Mouse (Mus musculus) myocyte (in vitro differentiated cells): ENCODE results near the gene Dtx4. TPM values are rescaled to one million over a fixed set of nuclear protein-coding genes. Genes with fewer than 3 reads are reported as not detected.

Experiments
- H3K27me3 ChIP-seq: one replicate; pipeline ENCODE4 v1.6.1; 2011; ENCODE audit not compliant: control insufficient read depth, insufficient read depth, insufficient read length
- H3K36me3 ChIP-seq: one replicate; pipeline ENCODE4 v1.6.1; 2011; ENCODE audit not compliant: control insufficient read depth, insufficient read depth
- H3K4me2 ChIP-seq: one replicate; pipeline ENCODE4 v1.6.1; 2011; ENCODE audit warnings: low read depth, control low read depth
- H3K4me3 ChIP-seq: one replicate; pipeline ENCODE4 v1.5.1; 2011; ENCODE audit warnings: mild to moderate bottlenecking, control low read depth, moderate library complexity
- H3K79me2 ChIP-seq: one replicate; pipeline ENCODE4 v1.6.1; 2011; ENCODE audit not compliant: control insufficient read depth, insufficient read depth
- H3ac ChIP-seq: one replicate; pipeline ENCODE4 v1.6.1; 2011; ENCODE audit not compliant: control insufficient read depth, insufficient read length
- CEBPB ChIP-seq: IDR thresholded peaks from 2 replicates; pipeline ENCODE4 v1.6.1; 2011; ENCODE audit warnings: mild to moderate bottlenecking, moderate library complexity; ENCODE audit not compliant: poor library complexity, insufficient read depth, severe bottlenecking
- E2F4 ChIP-seq: IDR thresholded peaks from one replicate; pipeline ENCODE4 v1.6.1; 2011; ENCODE audit warnings: mild to moderate bottlenecking, control low read depth, moderate library complexity; ENCODE audit not compliant: insufficient read depth
- MAX ChIP-seq: IDR thresholded peaks from one replicate; pipeline ENCODE4 v1.6.1; 2011; ENCODE audit warnings: low read depth, mild to moderate bottlenecking, control low read depth
- MYOD1 ChIP-seq, 3 experiments: IDR thresholded peaks; one replicate each; pipeline ENCODE4 v1.6.1; 2011; ENCODE audit warnings: control low read depth in 2 of 3, low read depth in 2 of 3, mild to moderate bottlenecking in 2 of 3, moderate library complexity in 1 of 3; ENCODE audit not compliant: insufficient read length in 2 of 3, control insufficient read depth in 1 of 3
- MYOG ChIP-seq, 3 experiments: IDR thresholded peaks; one replicate each; pipeline ENCODE4 v1.6.1; 2011; ENCODE audit warnings: control low read depth in 2 of 3, low read depth in 2 of 3, mild to moderate bottlenecking in 2 of 3; ENCODE audit not compliant: insufficient read length in 2 of 3, control insufficient read depth in 1 of 3, insufficient read depth in 1 of 3
- POLR2A ChIP-seq: IDR thresholded peaks from one replicate; pipeline ENCODE4 v1.6.1; 2011; ENCODE audit warnings: low read depth, mild to moderate bottlenecking, control low read depth, moderate library complexity; ENCODE audit not compliant: insufficient read length
- POLR2AphosphoS2 ChIP-seq: IDR thresholded peaks from one replicate; pipeline ENCODE4 v1.6.1; 2011; ENCODE audit warnings: low read depth, control low read depth; ENCODE audit not compliant: insufficient read length
- REST ChIP-seq: IDR thresholded peaks from one replicate; pipeline ENCODE4 v1.6.1; 2011; ENCODE audit warnings: mild to moderate bottlenecking, control low read depth, moderate library complexity; ENCODE audit not compliant: insufficient read depth, insufficient read length
- SRF ChIP-seq: IDR thresholded peaks from one replicate; pipeline ENCODE4 v1.6.1; 2011; ENCODE audit warnings: low read depth; ENCODE audit not compliant: control insufficient read depth, insufficient read length
- TCF12 ChIP-seq: IDR thresholded peaks from one replicate; pipeline ENCODE4 v1.6.1; 2011; ENCODE audit warnings: mild to moderate bottlenecking, control low read depth; ENCODE audit not compliant: poor library complexity, insufficient read depth, severe bottlenecking
- TCF3 ChIP-seq: IDR thresholded peaks from one replicate; pipeline ENCODE4 v1.6.1; 2011; ENCODE audit warnings: low read depth, control low read depth; ENCODE audit not compliant: insufficient read length
- USF1 ChIP-seq: IDR thresholded peaks from one replicate; pipeline ENCODE4 v1.6.1; 2011; ENCODE audit warnings: low read depth, mild to moderate bottlenecking, control low read depth, moderate library complexity
- polyA plus RNA-seq: library from polyadenylated mRNA; unstranded; fragments of >200 nt; fragmentation: generic; extraction: Trizol; gene quantifications from one replicate; pipeline ENCODE4 v1.2.1, GENCODE M21; 2012; ENCODE audit warnings: missing spikeins

Dtx4 gene
- polyA plus RNA-seq, 1 experiment, result 21.2 TPM

DNA sequence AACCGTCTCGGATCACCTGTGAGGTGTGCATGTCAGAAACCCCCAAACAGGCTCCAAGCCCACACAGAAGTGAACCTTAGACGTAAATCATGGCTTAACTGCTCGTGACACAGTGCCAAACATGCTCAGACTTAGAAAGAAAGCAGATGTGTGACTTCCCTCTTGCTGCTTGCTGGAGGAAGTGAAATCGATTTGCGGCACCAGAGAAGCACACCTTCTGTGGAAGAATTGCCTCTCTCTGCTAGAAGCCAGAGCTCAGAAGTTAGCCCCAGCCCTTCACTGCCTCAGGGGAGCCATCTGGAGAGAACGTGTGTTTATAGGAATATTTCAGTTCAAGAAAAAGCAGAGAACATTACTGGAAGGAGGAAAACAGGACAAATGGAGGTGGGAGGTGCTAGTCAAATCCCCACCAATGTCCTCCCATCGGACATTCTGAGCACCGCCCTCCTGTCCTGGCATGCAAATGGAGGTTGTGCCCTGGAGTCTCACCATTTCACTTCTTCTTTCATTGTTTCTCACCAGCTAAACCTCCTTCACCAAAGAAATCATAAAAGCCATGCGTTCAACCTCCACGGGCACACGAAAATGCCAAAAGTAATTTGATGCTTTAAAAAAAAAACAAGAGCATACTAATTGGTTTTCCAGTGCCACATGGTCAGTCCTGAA is 43.7 kb downstream of the Dtx4 start:
- peak overlapping the region; percentile 73 for H3K4me2 ChIP-seq
- TF ChIP-seq REST (no peak), TCF3 (no peak), MYOD1 (IDR thresholded peaks at IDR 0.05; ENCODE audit: control insufficient read depth in 1 of 3, insufficient read length in 2 of 3, low read depth in 2 of 3) (no peak), USF1 (no peak), POLR2A (no peak), CEBPB (no peak), MYOG (IDR thresholded peaks at IDR 0.05; ENCODE audit: control insufficient read depth in 1 of 3, insufficient read depth in 1 of 3, insufficient read length in 2 of 3, low read depth in 2 of 3) (no peak), TCF12 (no peak), POLR2AphosphoS2 (no peak)
- no peaks in the 10 kb centered on the region for H3K27me3 ChIP-seq
- no peak overlapping the region for H3K4me3 ChIP-seq
- H3ac ChIP-seq, result no peak overlapping the region
- H3K79me2 ChIP-seq, result no peaks in the 10 kb centered on the region
- no peaks in the 10 kb centered on the region for H3K36me3 ChIP-seq

DNA sequence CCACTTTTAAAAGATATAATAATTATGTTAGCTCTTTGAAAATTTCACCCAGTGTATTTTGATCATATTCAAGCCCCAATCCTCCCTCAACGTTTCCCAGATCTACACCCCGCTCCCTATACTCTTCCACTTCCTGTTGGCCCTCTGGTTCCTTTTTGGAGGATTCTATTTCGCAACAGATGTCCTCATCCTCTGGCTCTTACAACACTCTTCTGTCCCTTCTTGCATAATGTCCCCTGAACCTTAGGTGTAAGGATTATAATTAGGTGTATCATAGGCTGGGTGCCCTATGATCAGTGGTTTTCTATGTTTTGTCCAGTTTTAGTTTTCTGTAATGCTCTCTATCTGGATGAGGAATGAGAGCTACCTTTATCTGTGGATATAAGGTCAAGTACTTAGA is 56.2 kb downstream of the Dtx4 start:
- Histone ChIP-seq H3K4me3 (no peak overlapping the region), H3K4me2 (no peak overlapping the region), H3K79me2 (no peaks in the 10 kb centered on the region), H3K36me3 (no peaks in the 10 kb centered on the region), H3ac (no peak overlapping the region), H3K27me3 (no peaks in the 10 kb centered on the region)
- no peak for TF ChIP-seq POLR2A
- peak; percentile 27; the same call in 1 of the 2 replicates for TF ChIP-seq CEBPB

DNA sequence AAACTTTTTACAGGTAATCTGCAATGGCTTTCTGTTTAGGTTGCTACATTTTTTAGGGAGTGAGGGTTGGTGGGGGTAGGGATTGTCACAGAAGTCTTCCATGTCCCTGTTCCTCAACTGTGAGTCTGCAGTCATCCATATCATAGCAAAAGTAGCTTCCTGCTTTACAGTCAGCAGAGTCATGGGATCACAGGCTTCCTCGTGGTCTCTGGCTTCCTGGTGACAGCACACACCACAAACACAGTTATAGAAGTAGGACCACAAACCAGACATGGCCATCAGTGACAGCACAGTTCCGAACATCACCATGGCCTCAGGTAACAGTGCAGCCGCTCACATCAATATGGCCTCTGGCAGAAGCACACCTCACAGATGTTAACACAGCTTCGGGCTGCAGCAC is 58.7 kb downstream of the Dtx4 start:
- Histone ChIP-seq H3K79me2 (no peaks in the 10 kb centered on the region), H3K27me3 (no peaks in the 10 kb centered on the region), H3K4me2 (no peak overlapping the region), H3K4me3 (no peak overlapping the region), H3ac (no peak overlapping the region), H3K36me3 (no peaks in the 10 kb centered on the region)
- TF ChIP-seq MYOG (IDR thresholded peaks at IDR 0.05; ENCODE audit: control insufficient read depth in 1 of 3, insufficient read depth in 1 of 3, insufficient read length in 2 of 3, low read depth in 2 of 3), result no peak
- no peak for TF ChIP-seq SRF
- no peak for TF ChIP-seq POLR2AphosphoS2
- TF ChIP-seq POLR2A, result no peak
- no peak for TF ChIP-seq TCF12
- TF ChIP-seq MAX, result no peak
- TF ChIP-seq REST, result no peak
- TF ChIP-seq USF1, result no peak
- TF ChIP-seq E2F4, result no peak
- TF ChIP-seq CEBPB, result no peak

DNA sequence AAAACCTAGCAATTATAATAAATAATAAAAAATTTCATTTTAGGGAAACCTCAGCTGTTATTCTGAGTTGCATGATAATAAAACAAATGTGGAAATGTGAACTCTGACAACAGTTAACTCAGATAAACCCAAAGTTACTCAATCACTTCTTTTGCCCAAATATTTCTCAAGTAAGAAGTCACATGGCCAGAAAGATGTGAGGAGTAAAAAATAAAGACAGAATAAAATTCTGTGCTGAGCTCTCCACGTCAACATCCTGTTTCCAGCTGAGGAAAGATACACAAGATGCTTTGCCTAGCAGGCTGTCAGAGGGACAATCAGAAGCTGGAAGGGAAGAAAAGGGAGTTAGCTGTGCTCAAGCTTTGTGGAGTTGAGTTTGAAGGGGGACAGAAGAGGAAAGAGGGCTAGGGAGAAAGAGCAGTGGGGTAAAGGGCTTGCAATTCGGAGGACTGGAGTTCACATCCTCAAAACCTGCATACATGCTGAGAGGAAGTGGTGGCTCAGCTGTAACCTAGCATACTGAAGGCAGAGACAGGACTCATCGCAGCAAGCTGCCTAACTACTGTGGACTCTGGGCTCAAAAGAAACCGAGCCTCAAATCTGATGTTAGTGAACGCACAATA is 61.0 kb downstream of the Dtx4 start:
- Histone ChIP-seq H3K36me3 (no peaks in the 10 kb centered on the region), H3K79me2 (no peaks in the 10 kb centered on the region), H3K4me2 (no peak overlapping the region), H3K27me3 (no peaks in the 10 kb centered on the region), H3ac (no peak overlapping the region), H3K4me3 (no peak overlapping the region)
- TF ChIP-seq POLR2AphosphoS2, result no peak
- TF ChIP-seq TCF3, result no peak
- no peak for TF ChIP-seq POLR2A
- TF ChIP-seq CEBPB, result no peak
- no peak for TF ChIP-seq MYOG (IDR thresholded peaks at IDR 0.05; ENCODE audit: control insufficient read depth in 1 of 3, insufficient read depth in 1 of 3, insufficient read length in 2 of 3, low read depth in 2 of 3)
- no peak for TF ChIP-seq MAX
- no peak for TF ChIP-seq USF1
- no peak for TF ChIP-seq REST

DNA sequence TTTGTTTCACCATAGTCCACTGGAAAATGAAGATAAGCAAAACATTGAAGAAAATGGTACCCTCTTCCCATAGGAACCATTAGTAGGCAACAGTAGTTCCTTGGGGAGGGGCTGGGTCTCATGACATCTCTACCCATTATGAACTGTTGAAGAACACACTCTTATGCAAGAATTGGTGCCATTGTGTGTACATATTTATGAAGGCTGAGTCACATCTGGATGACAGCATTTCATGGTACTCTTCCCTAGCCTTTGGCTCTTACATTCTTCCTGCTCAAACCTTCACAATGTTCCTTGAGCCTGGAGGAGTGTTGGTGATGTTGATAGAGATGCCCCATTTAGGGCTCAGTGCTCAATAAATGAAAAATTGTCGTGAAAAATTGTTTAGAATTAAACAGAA is 61.7 kb downstream of the Dtx4 start:
- no peaks in the 10 kb centered on the region for H3K27me3 ChIP-seq
- TF ChIP-seq SRF, result no peak
- TF ChIP-seq E2F4, result no peak
- TF ChIP-seq TCF12, result no peak
- no peak for TF ChIP-seq MAX
- TF ChIP-seq USF1, result no peak
- no peak overlapping the region for H3K4me3 ChIP-seq

More for the DNA sequence above, 61.7 kb downstream of the Dtx4 start:
- Histone ChIP-seq H3K36me3 (no peaks in the 10 kb centered on the region), H3K79me2 (no peaks in the 10 kb centered on the region), H3K4me2 (no peak overlapping the region), H3ac (no peak overlapping the region)
